Mouse (Mus musculus): ENCODE measurements around the gene Edem2. TPM values are rescaled to one million over a fixed set of nuclear protein-coding genes. Genes with fewer than 3 reads are reported as not detected.

Edem2 gene
- 79.8 and 160 TPM in 2 replicates for polyA plus RNA-seq (2012; rRNA removed)

GRCm38 (mm10) chr2:155729158-155729645 is at the start of gene Edem2:
TSS of gene Edem2 (minus strand) at chr2:155729475.

GRCm38 (mm10) chr2:155774927-155775684 is 45.8 kb upstream of the Edem2 start, which contains the start of gene Mmp24:
TSS of gene Mmp24 (plus strand) at chr2:155775342.

GRCm38 (mm10) chr2:155751014-155751786 is 21.9 kb upstream of the Edem2 start, which contains the start of gene Procr:
TSS of gene Procr (plus strand) at chr2:155751117.

GRCm38 (mm10) chr2:155735766-155736165 is 6.5 kb upstream of the Edem2 start, which contains the start of gene Gm17581:
TSS of gene Gm17581 (minus strand) at chr2:155735866.

GRCm38 (mm10) chr2:155691723-155692493 is 37.4 kb downstream of the Edem2 start, which contains the start of gene Trpc4ap:
TSS of gene Trpc4ap (minus strand) at chr2:155692384.

Other genes starting within 250 kb of the Edem2 start
- 29.9 and 32.3 TPM in 2 replicates for gene Acss2, start 211.5 kb downstream of the Edem2 start, polyA plus RNA-seq (2012; rRNA removed)
- 22.8 and 26.3 TPM in 2 replicates for gene Ggt7, start 211.2 kb downstream of the Edem2 start, polyA plus RNA-seq (2012; rRNA removed)
- 22.9 and 32.6 TPM in 2 replicates for gene Gss, start 136.7 kb downstream of the Edem2 start, polyA plus RNA-seq (2012; rRNA removed)
- gene Myh7b, start 118.3 kb downstream of the Edem2 start, polyA plus RNA-seq (2012; rRNA removed) = 0.53 and 0.97 TPM in 2 replicates
- gene Trpc4ap, start 37.1 kb downstream of the Edem2 start, polyA plus RNA-seq (2012; rRNA removed) = 212 and 229 TPM in 2 replicates
- gene Gm17581, start 6.4 kb upstream of the Edem2 start, polyA plus RNA-seq (2012; rRNA removed) = not detected in 2 replicates
- gene Procr, start 21.6 kb upstream of the Edem2 start, polyA plus RNA-seq (2012; rRNA removed) = 11.7 and 14.6 TPM in 2 replicates
- gene Mmp24, start 45.9 kb upstream of the Edem2 start, polyA plus RNA-seq (2012; rRNA removed) = 0.24 and 0.25 TPM in 2 replicates
- gene BC029722, start 90.0 kb upstream of the Edem2 start, polyA plus RNA-seq (2012; rRNA removed) = 73.4 and 100 TPM in 2 replicates
- gene Eif6, start 97.5 kb upstream of the Edem2 start, polyA plus RNA-seq (2012; rRNA removed) = 144 and 153 TPM in 2 replicates
- 0.03 TPM in 1 of 2 replicates, not detected in the other for gene Fam83c, start 105.4 kb upstream of the Edem2 start, polyA plus RNA-seq (2012; rRNA removed)
- gene Uqcc1, start 200.8 kb upstream of the Edem2 start, polyA plus RNA-seq (2012; rRNA removed) = 16.7 and 23.2 TPM in 2 replicates
- not detected in 2 replicates for gene Gm15557, start 211.3 kb upstream of the Edem2 start, polyA plus RNA-seq (2012; rRNA removed)
- 0.85 and 0.87 TPM in 2 replicates for gene Gdf5, start 215.9 kb upstream of the Edem2 start, polyA plus RNA-seq (2012; rRNA removed)
- 12.7 and 14.5 TPM in 2 replicates for gene Cep250, start 227.0 kb upstream of the Edem2 start, polyA plus RNA-seq (2012; rRNA removed)

Data from ovary, adult 2 months (tissue).